Mouse (Mus musculus) MEL (cell line): ENCODE measurements at regions not wholly inside any gene's neighbourhood (a gene's known extent, or its start where the extent isn't known, plus 50 kb on each side); places are given as distances from the start of the nearest gene placed in this dataset.

Experiments
- DNase-seq: peaks from one replicate; pipeline ENCODE4 v3.0.0; 2011; ENCODE audit warnings: low read depth, low spot score
- H3K27ac ChIP-seq: 2 replicates; pipeline ENCODE4 v1.5.1; 2012; ENCODE audit warnings: low read depth, mild to moderate bottlenecking, control low read depth, low read length, moderate library complexity; ENCODE audit not compliant: control insufficient read depth
- H3K27me3 ChIP-seq, 2 experiments: fragments of 150-350 bp in 1 of 2; sonication (generic) in 1 of 2; 2 replicates each; pipeline ENCODE4 v1.6.1; 2012; ENCODE audit warnings: low read length in 2 of 2, mild to moderate bottlenecking in 2 of 2, improper control_type of control experiment in 1 of 2, moderate library complexity in 1 of 2; ENCODE audit not compliant: insufficient read depth in 2 of 2, control insufficient read depth in 1 of 2
- H3K36me3 ChIP-seq, 2 experiments: 2 replicates each; pipeline ENCODE4 v1.6.1; 2012 to 2014; ENCODE audit warnings: low read length in 2 of 2, improper control_type of control experiment in 1 of 2, inconsistent platforms in 1 of 2, mild to moderate bottlenecking in 1 of 2; ENCODE audit not compliant: insufficient read depth in 2 of 2, control insufficient read depth in 1 of 2
- H3K4me1 ChIP-seq, 2 experiments: fragments of 150-350 bp in 1 of 2; sonication (generic) in 1 of 2; 2 replicates each; pipeline ENCODE4 v1.6.1; 2012; ENCODE audit warnings: low read length in 2 of 2, improper control_type of control experiment in 1 of 2, mild to moderate bottlenecking in 1 of 2; ENCODE audit not compliant: insufficient read depth in 2 of 2, control insufficient read depth in 1 of 2
- H3K4me3 ChIP-seq, 2 experiments: fragments of 150-350 bp in 1 of 2; sonication (generic) in 1 of 2; 2 replicates each; pipeline ENCODE4 v1.5.1; 2012; ENCODE audit warnings: low read depth in 2 of 2, low read length in 2 of 2, mild to moderate bottlenecking in 2 of 2, moderate library complexity in 2 of 2, control low read depth in 1 of 2, improper control_type of control experiment in 1 of 2; ENCODE audit not compliant: control insufficient read depth in 1 of 2, insufficient read depth in 1 of 2
- H3K79me2 ChIP-seq: 2 replicates; pipeline ENCODE4 v1.6.1; 2012; ENCODE audit warnings: mild to moderate bottlenecking, low read length, moderate library complexity; ENCODE audit not compliant: control insufficient read depth, poor library complexity, insufficient read depth
- H3K9ac ChIP-seq: 2 replicates; pipeline ENCODE4 v1.6.1; 2012; ENCODE audit warnings: low read depth, mild to moderate bottlenecking, control low read depth, low read length, moderate library complexity; ENCODE audit not compliant: control insufficient read depth, poor library complexity, severe bottlenecking
- H3K9me3 ChIP-seq: fragments of 150-350 bp; sonication (generic); replicated peaks from 2 replicates; pipeline ENCODE4 v1.6.1; 2012; ENCODE audit warnings: mild to moderate bottlenecking, low read length, improper control_type of control experiment, moderate library complexity; ENCODE audit not compliant: insufficient read depth
- CHD2 ChIP-seq: IDR thresholded peaks from 2 replicates; pipeline ENCODE4 v1.6.1; 2011; ENCODE audit warnings: low read length, improper control_type of control experiment
- CTCF ChIP-seq, 3 experiments: IDR thresholded peaks in 2 of 3; conservative IDR thresholded peaks in 1 of 3; 2 replicates each; pipeline ENCODE4 v1.5.1; 2011 to 2012; ENCODE audit warnings: low read length in 3 of 3, low read depth in 2 of 3, mild to moderate bottlenecking in 2 of 3, improper control_type of control experiment in 1 of 3, inconsistent platforms in 1 of 3, mixed read lengths in 1 of 3, moderate library complexity in 1 of 3; ENCODE audit not compliant: control insufficient read depth in 1 of 3, insufficient read depth in 1 of 3, poor library complexity in 1 of 3, severe bottlenecking in 1 of 3
- E2F4 ChIP-seq: IDR thresholded peaks from 2 replicates; pipeline ENCODE4 v1.6.1; 2011; ENCODE audit warnings: low read depth, low read length, improper control_type of control experiment, borderline replicate concordance
- ETS1 ChIP-seq: IDR thresholded peaks from 2 replicates; pipeline ENCODE4 v1.6.1; 2012; ENCODE audit warnings: low read depth, mild to moderate bottlenecking, inconsistent platforms, low read length, improper control_type of control experiment, moderate library complexity
- GATA1 ChIP-seq: IDR thresholded peaks from 2 replicates; pipeline ENCODE4 v1.6.1; 2011; ENCODE audit warnings: low read depth, low read length, improper control_type of control experiment
- JUND ChIP-seq: IDR thresholded peaks from 2 replicates; pipeline ENCODE4 v1.6.1; 2011; ENCODE audit warnings: low read depth, mild to moderate bottlenecking, improper control_type of control experiment, low read length
- KAT2A ChIP-seq: conservative IDR thresholded peaks from 2 replicates; pipeline ENCODE4 v1.6.1; 2012; ENCODE audit warnings: low read depth, low read length, improper control_type of control experiment, inconsistent platforms
- MXI1 ChIP-seq: IDR thresholded peaks from 2 replicates; pipeline ENCODE4 v1.6.1; 2011; ENCODE audit warnings: mild to moderate bottlenecking, low read depth, low read length, improper control_type of control experiment
- MYC ChIP-seq: IDR thresholded peaks from 2 replicates; pipeline ENCODE4 v1.6.1; 2011; ENCODE audit warnings: low read depth, mild to moderate bottlenecking, low read length, improper control_type of control experiment, moderate library complexity
- NELFE ChIP-seq: IDR thresholded peaks from 2 replicates; pipeline ENCODE4 v1.6.1; 2011; ENCODE audit warnings: low read depth, low read length, improper control_type of control experiment
- POLR2AphosphoS2 ChIP-seq: IDR thresholded peaks from 2 replicates; pipeline ENCODE4 v1.6.1; 2011; ENCODE audit warnings: low read length, improper control_type of control experiment
- POLR2AphosphoS5 ChIP-seq: IDR thresholded peaks from 2 replicates; pipeline ENCODE4 v1.6.1; 2012; ENCODE audit warnings: low read depth, borderline replicate concordance, mild to moderate bottlenecking, inconsistent platforms, low read length, moderate library complexity, mixed read lengths
- RCOR1 ChIP-seq: IDR thresholded peaks from 2 replicates; pipeline ENCODE4 v1.6.1; 2012; ENCODE audit warnings: low read depth, mild to moderate bottlenecking, inconsistent platforms, low read length, improper control_type of control experiment
- UBTF ChIP-seq: IDR thresholded peaks from 2 replicates; pipeline ENCODE4 v1.6.1; 2012; ENCODE audit warnings: low read depth, mild to moderate bottlenecking, inconsistent platforms, low read length, improper control_type of control experiment, moderate library complexity, borderline replicate concordance; ENCODE audit not compliant: insufficient read depth
- USF1 ChIP-seq: IDR thresholded peaks from 2 replicates; pipeline ENCODE4 v1.6.1; 2014; ENCODE audit warnings: low read depth, mild to moderate bottlenecking, inconsistent platforms, low read length, improper control_type of control experiment, moderate library complexity
- USF2 ChIP-seq, 2 experiments: IDR thresholded peaks; 2 replicates each; pipeline ENCODE4 v1.6.1; 2011 to 2012; ENCODE audit warnings: improper control_type of control experiment in 2 of 2, low read length in 2 of 2, borderline replicate concordance in 1 of 2, inconsistent platforms in 1 of 2, low read depth in 1 of 2, mild to moderate bottlenecking in 1 of 2; ENCODE audit not compliant: insufficient read depth in 1 of 2

- no peaks in the 10 kb centered on the region for H3K27me3 ChIP-seq
- H3K9ac ChIP-seq: no peak overlapping the region
- no peaks in the 10 kb centered on the region for H3K36me3 ChIP-seq
- no peak for TF ChIP-seq UBTF
- no peak for DNase-seq
- no peaks in the 10 kb centered on the region for H3K4me1 ChIP-seq
- no peak overlapping the region for H3K27ac ChIP-seq
- no peaks in the 10 kb centered on the region for H3K79me2 ChIP-seq
- no peaks in the 10 kb centered on the region for H3K9me3 ChIP-seq
- no peak overlapping the region for H3K4me3 ChIP-seq
Observed at GRCm38 (mm10) chr1:186889584-186889852, 77.7 kb upstream of the D1Pas1 start.

GRCm38 (mm10) chr1:186888767-186889583, 78.2 kb upstream of the D1Pas1 start:
- no peaks in the 10 kb centered on the region for H3K36me3 ChIP-seq
- no peaks in the 10 kb centered on the region for H3K79me2 ChIP-seq
- no peaks in the 10 kb centered on the region for H3K27me3 ChIP-seq
- TF ChIP-seq RCOR1 (no peak), KAT2A (no peak), UBTF (no peak), GATA1 (no peak), USF1 (no peak), ETS1 (no peak), JUND (no peak)
- no peak overlapping the region for H3K9ac ChIP-seq
- H3K9me3 ChIP-seq: no peaks in the 10 kb centered on the region
- no peak overlapping the region for H3K27ac ChIP-seq
- H3K4me1 ChIP-seq: no peaks in the 10 kb centered on the region
- H3K4me3 ChIP-seq: no peak overlapping the region
- DNase-seq: no peak

GRCm38 (mm10) chr1:186887127-186887526, 80.1 kb upstream of the D1Pas1 start:
- no peaks in the 10 kb centered on the region for H3K79me2 ChIP-seq
- TF ChIP-seq MYC (no peak), CHD2 (no peak), ETS1 (no peak), NELFE (no peak), USF2 (IDR thresholded peaks at IDR 0.05; ENCODE audit: borderline replicate concordance in 1 of 2, insufficient read depth in 1 of 2, low read depth in 1 of 2, low read length in 2 of 2) (no peak), CTCF (IDR thresholded peaks at IDR 0.05 in 2 of 3, conservative IDR thresholded peaks at IDR 0.05 in 1 of 3; ENCODE audit: control insufficient read depth in 1 of 3, insufficient read depth in 1 of 3, low read depth in 2 of 3, low read length in 3 of 3, poor library complexity in 1 of 3, severe bottlenecking in 1 of 3) (no peak), E2F4 (no peak), POLR2AphosphoS2 (no peak), MXI1 (no peak), POLR2AphosphoS5 (no peak), KAT2A (no peak)
- H3K4me3 ChIP-seq: no peak overlapping the region
- H3K36me3 ChIP-seq: no peaks in the 10 kb centered on the region
- H3K9ac ChIP-seq: no peak overlapping the region
- no peaks in the 10 kb centered on the region for H3K9me3 ChIP-seq
- no peak for DNase-seq
- no peaks in the 10 kb centered on the region for H3K4me1 ChIP-seq
- no peak overlapping the region for H3K27ac ChIP-seq
- no peaks in the 10 kb centered on the region for H3K27me3 ChIP-seq
